Mouse (Mus musculus) E14TG2a.4 (cell line): ENCODE measurements around the gene Tmub2.

Experiments
- H3K27me3 ChIP-seq: 2 replicates; pipeline ENCODE4 v1.6.1; 2014; ENCODE audit warnings: low read length, control low read depth; ENCODE audit not compliant: insufficient read depth
- H3K36me3 ChIP-seq: 2 replicates; pipeline ENCODE4 v1.6.1; 2014; ENCODE audit warnings: low read length, control low read depth; ENCODE audit not compliant: insufficient read depth
- H3K4me1 ChIP-seq: replicated peaks from 2 replicates; pipeline ENCODE4 v1.6.1; 2014; ENCODE audit warnings: low read depth, low read length, control low read depth
- H3K4me3 ChIP-seq: replicated peaks from 2 replicates; pipeline ENCODE4 v1.5.1; 2014; ENCODE audit warnings: mild to moderate bottlenecking, low read length
- H3K9me3 ChIP-seq: 2 replicates; pipeline ENCODE4 v1.6.1; 2014; ENCODE audit warnings: low read length, control low read depth
- CTCF ChIP-seq: conservative IDR thresholded peaks from 2 replicates; pipeline ENCODE4 v1.5.1; 2014; ENCODE audit warnings: low read length
- NANOG ChIP-seq: IDR thresholded peaks from 2 replicates; pipeline ENCODE4 v1.6.1; 2014; ENCODE audit warnings: borderline replicate concordance, low read length, mixed read lengths
- POU5F1 ChIP-seq: IDR thresholded peaks from 2 replicates; pipeline ENCODE4 v1.6.1; 2014; ENCODE audit warnings: low read length, borderline replicate concordance

The Tmub2 gene

DNA sequence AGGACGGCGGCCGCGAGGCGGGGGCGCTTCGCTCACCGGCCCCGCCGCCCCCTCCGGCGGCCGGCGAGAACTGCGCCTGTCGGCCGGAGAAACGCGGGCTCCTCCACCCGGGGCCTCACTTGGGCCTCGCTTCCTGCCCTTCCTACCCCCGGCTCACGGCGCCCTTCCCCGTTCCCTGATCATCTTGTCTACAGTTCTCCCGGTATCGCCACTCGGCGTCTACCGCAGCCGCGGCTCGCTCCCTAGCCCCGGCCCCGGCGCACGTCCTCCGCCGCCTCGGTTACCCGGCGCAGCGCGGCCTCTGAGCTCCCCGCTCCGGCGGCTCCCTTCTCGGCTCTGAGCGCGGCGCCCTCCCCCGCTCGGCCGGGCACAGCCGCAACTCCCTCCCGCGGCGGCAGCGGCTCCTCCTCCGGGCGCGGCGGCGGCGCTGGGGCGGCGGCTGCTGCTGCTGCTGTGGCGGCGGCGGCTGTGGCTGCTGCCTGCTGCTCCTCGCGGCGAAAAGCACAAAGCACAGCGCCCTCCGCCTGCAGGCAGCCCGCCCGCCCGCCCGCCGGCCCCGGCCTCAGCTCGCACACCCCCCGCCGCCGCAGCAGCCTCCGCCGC lies 32.7 kb downstream of the Tmub2 start:
- Histone ChIP-seq H3K4me3 (peak overlapping the region; percentile 93), H3K9me3 (no peaks in the 10 kb centered on the region), H3K36me3 (peaks cover 39% of the 10 kb centered on the region), H3K27me3 (no peaks in the 10 kb centered on the region), H3K4me1 (peaks cover 61% of the 10 kb centered on the region)
- no peak for TF ChIP-seq CTCF
- TF ChIP-seq POU5F1: no peak
- no peak for TF ChIP-seq NANOG

DNA sequence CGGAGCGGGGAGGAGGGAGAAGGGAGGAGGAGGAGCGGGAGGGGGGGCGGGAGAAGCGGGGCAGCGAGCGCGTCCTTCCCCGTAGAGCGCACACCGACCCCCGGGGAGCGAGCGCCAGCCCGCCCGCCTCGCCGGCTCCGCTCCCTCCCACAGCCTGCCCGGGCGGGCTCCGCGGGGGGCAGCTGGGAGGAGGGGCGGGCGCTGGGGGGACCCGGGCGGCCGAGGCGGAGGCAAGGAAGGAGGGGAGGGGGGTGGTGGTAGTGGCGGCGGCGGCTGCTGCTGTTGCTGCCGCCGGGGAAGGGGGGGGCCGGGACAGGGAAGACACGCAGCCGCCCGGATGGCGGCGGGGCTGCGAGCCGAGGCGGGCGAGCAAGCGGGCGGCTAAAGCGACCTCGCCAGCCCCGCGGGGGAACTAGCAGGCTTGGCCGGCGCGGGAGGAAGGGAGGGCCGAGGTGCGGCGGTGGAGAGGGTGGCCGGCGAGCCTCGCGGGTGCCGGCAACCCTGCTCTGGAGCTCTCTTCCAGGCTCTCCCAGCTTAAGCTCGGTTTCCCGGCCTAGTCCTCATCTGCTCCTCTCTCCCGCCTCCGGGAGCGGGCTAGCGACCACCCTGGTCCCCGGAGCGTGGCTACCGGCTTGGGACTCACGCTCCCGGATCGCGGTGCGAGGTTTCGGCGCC lies 33.3 kb downstream of the Tmub2 start:
- Histone ChIP-seq H3K36me3 (peaks cover 32% of the 10 kb centered on the region), H3K9me3 (no peaks in the 10 kb centered on the region), H3K4me3 (peak overlapping the region; percentile 91), H3K4me1 (peaks cover 59% of the 10 kb centered on the region), H3K27me3 (no peaks in the 10 kb centered on the region)
- no peak for TF ChIP-seq NANOG
- TF ChIP-seq POU5F1: no peak
- TF ChIP-seq CTCF: no peak

DNA sequence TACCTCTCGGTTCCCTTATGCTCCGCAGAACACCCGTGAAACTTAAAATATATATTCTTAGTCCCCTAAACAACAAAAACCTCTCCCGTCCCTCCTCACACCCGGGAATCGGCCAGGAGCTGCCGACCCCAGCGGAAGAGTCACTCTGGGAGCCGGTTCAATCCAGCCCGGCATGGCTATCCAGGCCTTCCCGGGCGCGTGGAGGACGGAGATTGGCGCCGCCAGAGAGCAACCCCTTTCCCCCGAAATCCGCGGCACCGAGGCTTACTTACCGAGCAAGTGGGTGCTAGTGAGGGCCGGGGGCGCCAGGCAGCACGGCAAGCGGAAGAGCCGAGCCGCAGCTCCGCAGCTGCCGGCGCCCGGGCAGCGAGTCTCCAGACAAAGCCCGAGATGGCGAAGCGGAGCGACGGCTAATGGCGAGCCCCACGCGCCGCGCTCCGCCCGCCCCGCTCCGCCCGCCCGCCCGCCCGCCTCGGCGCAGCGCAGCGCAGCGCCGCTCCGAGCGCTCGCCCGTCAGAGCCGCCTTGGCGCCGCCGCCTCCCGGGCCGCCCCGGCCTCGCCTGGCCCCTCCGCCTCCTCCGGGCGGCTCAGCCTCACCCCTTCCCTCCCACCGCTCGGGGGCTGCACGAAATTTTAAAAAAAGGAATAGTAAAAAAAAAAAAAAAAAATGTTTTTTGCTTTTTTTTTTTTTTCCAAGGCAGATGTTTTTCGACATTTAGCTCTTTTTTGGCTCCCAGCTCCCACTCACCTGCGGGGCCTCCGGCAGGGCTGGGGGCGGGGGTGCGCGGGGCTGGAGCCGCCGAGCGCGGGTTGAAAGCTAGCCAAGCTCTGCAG lies 34.1 kb downstream of the Tmub2 start:
- Histone ChIP-seq H3K27me3 (no peaks in the 10 kb centered on the region), H3K36me3 (peaks cover 25% of the 10 kb centered on the region), H3K4me3 (peak overlapping the region; percentile 91), H3K4me1 (peaks cover 59% of the 10 kb centered on the region), H3K9me3 (no peaks in the 10 kb centered on the region)
- TF ChIP-seq CTCF: no peak

DNA sequence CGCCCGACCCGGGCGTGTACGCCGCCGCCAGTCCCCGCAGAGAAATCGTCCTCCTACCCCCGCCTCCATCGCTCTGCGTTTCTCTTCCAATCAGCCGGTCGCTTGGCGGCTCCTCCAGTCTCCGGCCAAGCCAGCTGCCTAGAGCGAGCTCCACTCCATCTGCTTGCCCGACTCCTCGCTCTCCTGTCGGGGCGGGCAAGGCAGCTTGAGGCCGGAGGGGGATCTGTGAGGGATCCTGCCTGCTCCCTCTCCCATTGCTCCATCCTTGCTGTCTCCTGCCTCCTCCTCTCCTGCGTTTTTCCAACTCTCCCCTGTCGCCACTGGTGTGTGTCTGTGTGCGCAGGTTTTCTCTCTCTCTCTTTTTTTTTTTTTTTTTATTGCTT lies 34.7 kb downstream of the Tmub2 start, which contains the start of gene Ubtf:
Gene Ubtf (minus strand): TSS at position 333 of the 383 bp plus-strand sequence.
- H3K9me3 ChIP-seq: no peaks in the 10 kb centered on the region
- peak within 1 kb of the TSS; percentile 91 for H3K4me3 ChIP-seq
- no peaks in the 10 kb centered on the region for H3K27me3 ChIP-seq
- H3K36me3 ChIP-seq: peaks cover 19% of the 10 kb centered on the region
- peaks cover 59% of the 10 kb centered on the region for H3K4me1 ChIP-seq
- TF ChIP-seq CTCF (no peak), NANOG (no peak), POU5F1 (no peak)

DNA sequence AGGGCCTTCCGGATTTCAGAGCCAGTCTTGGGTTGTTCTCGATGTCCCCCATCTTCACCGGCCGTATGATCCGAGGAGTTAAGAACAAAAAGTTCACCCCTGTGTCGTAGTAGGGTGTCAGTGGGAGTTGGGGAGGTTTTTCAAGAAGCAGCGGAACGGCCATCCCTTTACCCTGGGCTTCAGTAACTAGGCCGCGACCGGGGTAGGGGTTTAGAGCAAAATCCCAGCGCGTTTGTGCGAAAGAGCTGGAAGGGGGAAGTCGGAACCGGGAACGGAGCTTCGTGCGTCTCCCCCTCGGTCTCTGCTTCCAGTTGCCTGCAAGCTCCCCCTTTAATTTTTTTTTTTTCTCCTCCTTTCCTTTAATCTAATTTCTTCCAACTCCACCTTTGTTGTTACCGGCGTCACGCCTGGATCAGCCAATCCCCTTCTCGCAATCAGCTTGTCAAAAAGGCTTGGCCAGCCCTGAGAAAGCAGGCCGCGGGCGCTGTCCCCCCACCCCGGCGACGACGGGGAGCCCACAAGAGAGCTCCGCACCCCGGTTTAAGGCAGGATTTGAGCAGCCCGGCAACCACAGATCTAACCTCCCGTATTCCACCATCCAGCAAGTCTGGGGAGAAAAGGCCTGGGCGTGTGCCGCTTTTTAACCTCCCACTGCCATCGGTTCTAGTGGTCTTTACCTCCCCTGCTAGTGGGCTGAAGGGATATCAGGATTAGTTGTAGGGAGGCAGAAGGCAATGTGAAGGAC lies 35.4 kb downstream of the Tmub2 start:
- Histone ChIP-seq H3K9me3 (no peaks in the 10 kb centered on the region), H3K4me1 (peaks cover 56% of the 10 kb centered on the region), H3K36me3 (peaks cover 11% of the 10 kb centered on the region), H3K4me3 (peak overlapping the region; percentile 91), H3K27me3 (no peaks in the 10 kb centered on the region)
- TF ChIP-seq NANOG (no peak), CTCF (no peak), POU5F1 (no peak)

DNA sequence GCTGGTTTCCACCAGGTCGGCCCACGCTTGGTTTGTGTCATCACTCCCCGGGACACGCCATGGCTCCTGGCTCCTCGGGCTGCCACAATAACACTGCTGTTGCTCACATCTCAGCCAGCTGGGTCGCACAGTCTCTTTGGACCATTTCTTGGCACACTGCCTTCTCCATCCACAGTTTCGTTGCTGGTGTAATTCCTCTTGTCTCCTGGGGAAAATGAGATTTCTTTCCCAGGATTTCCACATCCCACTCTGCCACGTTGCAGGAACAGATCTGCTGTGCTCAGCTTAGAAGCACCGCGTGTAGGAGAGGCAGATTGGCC lies 35.9 kb downstream of the Tmub2 start:
- Histone ChIP-seq H3K27me3 (no peaks in the 10 kb centered on the region), H3K4me1 (peaks cover 51% of the 10 kb centered on the region), H3K36me3 (peaks cover 6% of the 10 kb centered on the region), H3K9me3 (no peaks in the 10 kb centered on the region), H3K4me3 (peak overlapping the region; percentile 91)
- no peak for TF ChIP-seq NANOG
- no peak for TF ChIP-seq POU5F1
- no peak for TF ChIP-seq CTCF

DNA sequence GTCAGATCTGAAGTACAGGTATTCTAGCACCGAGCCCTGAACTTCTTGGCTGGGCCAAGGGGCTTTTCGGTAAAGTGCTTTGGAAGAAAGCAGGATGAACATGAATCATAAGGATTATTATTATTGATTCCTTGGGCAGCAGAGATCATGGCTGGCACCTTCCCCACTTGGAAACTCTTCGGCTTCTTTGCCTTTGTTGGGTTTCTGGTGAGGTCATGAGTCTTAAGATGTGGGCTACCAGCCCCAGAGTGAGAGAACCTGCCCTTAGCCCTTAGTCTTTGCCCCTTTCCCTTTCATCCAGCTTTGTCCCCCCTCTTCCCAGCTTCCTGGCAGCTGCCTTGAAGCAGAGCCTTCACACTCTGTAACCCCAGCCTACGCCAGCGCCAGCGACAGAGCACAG lies 37.2 kb downstream of the Tmub2 start:
- Histone ChIP-seq H3K36me3 (no peaks in the 10 kb centered on the region), H3K4me3 (no peak overlapping the region), H3K9me3 (no peaks in the 10 kb centered on the region), H3K27me3 (no peaks in the 10 kb centered on the region), H3K4me1 (peaks cover 51% of the 10 kb centered on the region)
- no peak for TF ChIP-seq NANOG
- TF ChIP-seq POU5F1: no peak
- no peak for TF ChIP-seq CTCF

DNA sequence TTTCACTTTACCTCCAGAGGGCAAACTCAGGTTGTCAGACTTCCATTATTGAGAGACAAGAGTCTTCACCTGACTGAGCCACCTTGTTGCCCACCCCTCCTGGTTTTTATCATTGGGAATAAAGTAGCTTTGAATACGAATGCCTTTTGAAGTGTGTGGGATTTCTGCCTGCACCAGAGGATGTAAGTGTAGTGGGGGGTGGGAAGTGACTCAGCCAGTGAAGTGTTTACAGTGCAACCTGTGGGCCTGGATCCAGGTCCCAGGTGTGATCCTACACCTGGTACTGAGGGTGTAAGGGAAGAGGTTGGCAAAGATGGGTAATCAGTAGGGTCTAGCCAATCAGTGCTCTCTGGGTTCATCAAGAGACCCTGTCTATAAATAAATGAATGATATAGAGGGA lies 38.8 kb downstream of the Tmub2 start:
- TF ChIP-seq CTCF (no peak), POU5F1 (no peak), NANOG (no peak)
- no peaks in the 10 kb centered on the region for H3K36me3 ChIP-seq
- no peaks in the 10 kb centered on the region for H3K27me3 ChIP-seq
- peaks cover 67% of the 10 kb centered on the region for H3K4me1 ChIP-seq
- H3K9me3 ChIP-seq: no peaks in the 10 kb centered on the region
- no peak overlapping the region for H3K4me3 ChIP-seq
